Mouse (Mus musculus): ENCODE results near the gene L3mbtl1.
"Not testable (repeated sequence)": the region's sequence is repeated elsewhere in the genome, so short reads cannot be mapped to it uniquely, and the experiment has no call there.

Gene L3mbtl1

DNA sequence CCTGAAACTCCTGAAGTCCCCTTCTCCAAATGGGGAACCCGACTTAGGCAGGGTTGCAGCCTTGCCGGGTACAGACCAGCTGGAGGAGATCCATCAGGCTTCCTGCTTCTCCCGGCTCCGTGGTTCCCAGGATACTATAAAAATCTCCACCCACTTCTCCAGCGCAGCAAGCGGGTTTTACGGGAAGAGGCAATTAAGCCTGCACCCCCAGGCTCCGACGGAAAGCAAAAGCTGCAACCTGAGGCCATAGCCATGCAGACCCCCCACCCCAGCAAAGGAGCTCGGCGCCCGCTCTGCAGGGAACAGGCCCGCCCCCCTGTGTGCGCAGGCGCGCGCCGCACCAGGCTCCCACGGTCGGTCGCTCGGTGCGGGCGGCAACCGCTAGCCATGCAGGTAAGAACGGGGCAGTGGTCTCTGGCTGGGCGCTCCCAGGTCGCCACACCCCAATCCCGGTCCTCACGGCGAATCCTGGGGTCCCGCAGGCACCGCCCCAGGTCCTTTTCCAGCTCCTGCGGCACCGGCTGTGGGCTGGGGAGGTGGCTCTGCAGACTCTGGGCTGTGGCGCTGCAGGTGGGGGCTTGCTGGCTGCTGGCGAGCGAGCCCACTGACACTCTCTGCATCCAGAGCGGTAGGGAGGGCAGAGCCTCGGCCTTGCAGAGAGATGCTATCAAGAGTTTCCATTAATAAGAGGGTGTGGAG, at the start of gene L3mbtl1:
Gene L3mbtl1, plus strand, starts transcription at position 325 of the 699 bp plus-strand sequence.
- DNase-seq (ENCODE audit: low spot score) = no peak

- not testable (repeated sequence) for DNase-seq (ENCODE audit: low spot score)
Measured at GRCm38 (mm10) chr2:162899256-162899655, 44.0 kb upstream of the L3mbtl1 start.

- DNase-seq (ENCODE audit: low spot score) = no peak
Measured at GRCm38 (mm10) chr2:162899880-162900589, 43.2 kb upstream of the L3mbtl1 start.

DNA sequence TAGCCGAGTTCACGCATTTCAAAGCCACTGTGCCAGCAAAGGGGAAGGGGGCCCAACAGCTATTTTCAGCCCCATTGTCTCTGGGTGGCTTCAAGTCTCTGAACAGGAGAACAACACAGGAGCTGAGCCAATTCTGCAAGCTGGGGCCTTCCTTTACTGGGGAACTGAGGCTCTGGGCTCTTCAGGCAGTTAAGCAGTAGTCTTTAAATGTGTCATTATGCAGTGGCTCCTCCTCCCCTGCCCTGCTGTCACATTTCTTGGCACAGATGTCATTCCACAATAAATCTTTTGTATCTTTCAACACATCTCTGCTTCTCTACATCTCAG, 42.7 kb upstream of the L3mbtl1 start:
- no peak for DNase-seq (ENCODE audit: low spot score)

DNA sequence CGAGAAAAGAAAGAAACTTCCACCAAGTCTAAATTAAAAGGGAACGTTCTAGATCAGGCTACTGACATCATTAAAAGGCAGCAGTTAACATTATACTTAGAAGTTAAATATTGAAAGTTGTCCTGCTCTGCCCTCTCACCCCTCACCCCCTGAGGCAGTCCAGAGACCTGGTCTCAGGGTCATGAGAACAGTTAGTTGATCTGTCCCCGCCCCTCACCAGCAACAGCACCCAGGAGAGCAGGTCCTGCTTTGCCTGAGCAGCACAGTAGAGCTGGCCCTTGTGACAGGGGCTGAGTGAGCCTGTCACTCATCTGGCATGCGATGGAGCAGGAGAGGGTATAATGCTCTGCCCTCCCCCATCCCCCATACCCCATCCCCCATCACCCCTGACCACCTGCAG, 37.4 kb upstream of the L3mbtl1 start:
- DNase-seq (ENCODE audit: low spot score) = no peak

GRCm38 (mm10) chr2:162908052-162908491, 35.2 kb upstream of the L3mbtl1 start:
- no peak for DNase-seq (ENCODE audit: low spot score)

GRCm38 (mm10) chr2:162914040-162914439, 29.2 kb upstream of the L3mbtl1 start:
- no peak for DNase-seq (ENCODE audit: low spot score)

DNA sequence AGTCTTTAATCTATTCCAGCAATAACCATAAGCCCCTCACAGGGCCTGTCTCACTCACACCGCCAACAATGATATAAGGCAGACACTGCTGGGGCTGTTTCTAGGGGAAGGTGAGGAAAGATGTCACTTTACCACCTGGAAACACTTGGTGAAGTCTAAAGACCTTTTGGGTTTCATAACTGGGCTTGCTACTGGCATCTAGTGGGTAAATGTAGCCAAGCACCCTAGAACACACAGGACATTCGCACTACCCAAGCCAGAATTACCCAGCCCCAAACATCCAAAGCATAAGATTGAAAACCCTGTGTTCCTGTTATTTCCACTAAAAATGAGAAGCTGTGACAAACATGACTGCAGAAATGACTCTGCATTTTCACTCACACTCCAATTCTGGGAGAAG, 28.8 kb upstream of the L3mbtl1 start:
- no peak for DNase-seq (ENCODE audit: low spot score)

- no peak for DNase-seq (ENCODE audit: low spot score)
Measured at GRCm38 (mm10) chr2:162919926-162920325, 23.3 kb upstream of the L3mbtl1 start.

DNA sequence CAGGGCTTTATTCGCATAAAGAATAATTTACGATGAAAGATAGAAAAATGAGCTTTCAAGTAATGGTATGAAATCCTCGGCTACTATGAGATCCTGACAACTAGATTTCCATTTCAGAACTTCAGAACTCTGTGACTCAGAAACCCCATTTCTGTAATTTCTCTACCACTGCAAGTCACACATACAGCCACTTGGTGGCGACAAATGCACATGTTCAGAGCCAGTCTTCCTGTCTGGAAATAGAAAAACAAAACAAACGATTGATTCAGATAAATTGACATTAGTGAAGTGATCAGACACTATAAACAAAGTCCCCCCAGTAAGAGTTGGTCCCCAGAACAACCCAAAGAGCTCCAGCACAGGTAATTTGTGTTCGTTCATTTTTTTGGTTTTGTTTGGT, 21.1 kb upstream of the L3mbtl1 start:
- DNase-seq (ENCODE audit: low spot score) = no peak

GRCm38 (mm10) chr2:162922834-162923233, 20.4 kb upstream of the L3mbtl1 start:
- no peak for DNase-seq (ENCODE audit: low spot score)

GRCm38 (mm10) chr2:162924126-162924525, 19.1 kb upstream of the L3mbtl1 start:
- DNase-seq (ENCODE audit: low spot score) = no peak

- no peak for DNase-seq (ENCODE audit: low spot score)
Measured at GRCm38 (mm10) chr2:162927918-162928585, 15.2 kb upstream of the L3mbtl1 start.

DNA sequence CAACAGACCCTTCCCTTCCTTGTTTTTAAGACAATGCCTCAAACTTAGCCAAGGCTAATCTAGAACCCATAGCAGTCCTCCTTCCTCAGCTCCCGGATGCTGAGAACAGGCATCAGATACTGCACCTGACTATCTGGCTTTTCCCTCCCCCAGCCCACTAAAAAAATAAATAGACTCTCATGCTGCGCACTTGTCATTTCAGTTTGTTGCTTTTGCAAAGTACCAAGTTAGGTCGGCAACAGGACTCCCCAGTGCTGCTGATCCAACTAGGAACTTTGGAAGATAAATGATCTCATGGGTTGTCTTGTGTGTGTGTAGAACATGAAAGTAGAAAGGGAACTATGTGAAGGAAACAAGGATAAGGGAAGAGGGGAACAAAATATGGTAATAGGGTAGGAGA, 13.6 kb upstream of the L3mbtl1 start:
- DNase-seq (ENCODE audit: low spot score) = no peak

DNA sequence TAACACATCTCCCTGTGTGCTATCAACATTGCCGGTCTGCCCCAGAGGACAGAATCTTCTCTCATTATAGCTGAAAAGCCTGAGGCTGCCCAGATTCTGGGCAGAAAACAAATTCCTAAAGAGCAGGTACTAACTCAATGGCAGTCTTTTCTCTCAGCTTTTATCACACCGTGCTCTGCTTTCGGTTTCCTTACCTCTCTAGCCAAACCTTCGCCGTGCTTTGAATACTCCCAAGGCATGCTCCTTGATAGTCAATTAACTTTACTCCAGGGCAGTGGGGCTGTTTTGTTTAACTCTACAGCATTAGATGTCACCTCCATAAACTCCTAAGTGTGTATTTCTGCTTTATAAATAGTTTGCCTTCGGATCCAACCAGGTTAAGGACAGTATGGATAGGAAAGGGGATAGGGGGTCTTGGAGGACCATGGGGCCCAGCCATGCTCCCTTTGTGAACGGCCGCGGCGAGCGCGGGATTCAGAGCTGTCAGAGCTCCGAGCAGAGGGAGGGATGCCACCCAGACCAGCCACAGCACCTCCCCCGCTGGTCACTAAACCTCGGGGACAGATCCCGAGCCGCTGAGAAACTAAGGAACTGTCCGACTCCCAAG, 12.7 kb upstream of the L3mbtl1 start:
- no peak for DNase-seq (ENCODE audit: low spot score)

DNA sequence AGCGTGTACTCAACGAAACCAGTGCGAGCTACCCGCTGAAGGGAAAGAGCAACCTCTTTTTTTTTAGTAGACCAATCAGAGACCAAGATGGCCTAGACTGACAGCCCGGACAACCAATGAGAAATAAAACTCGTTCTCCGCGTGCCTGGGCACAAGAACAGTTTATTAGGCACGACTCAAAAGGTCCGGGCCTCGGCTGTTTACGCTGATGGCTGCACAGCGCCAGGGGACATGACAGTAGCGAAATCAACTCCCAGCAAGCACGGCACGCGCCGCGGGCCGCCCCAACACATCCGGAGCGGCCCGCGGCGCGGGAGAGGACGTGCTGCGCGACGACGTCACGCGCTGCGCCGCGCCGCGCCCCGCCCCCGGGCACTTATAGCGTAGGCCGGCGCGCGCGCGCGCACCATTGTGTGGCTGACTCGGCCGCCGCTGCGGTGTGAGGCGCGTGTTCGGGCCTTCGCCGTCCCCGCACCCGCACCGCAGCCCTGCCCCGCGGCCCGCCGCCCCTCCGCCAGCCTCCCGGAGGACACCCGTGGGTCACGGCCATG, 12.1 kb upstream of the L3mbtl1 start, which contains the start of gene Srsf6:
Gene Srsf6, plus strand, starts transcription at position 406 of the 551 bp plus-strand sequence.
- peak; percentile 86 for DNase-seq (ENCODE audit: low spot score)

DNA sequence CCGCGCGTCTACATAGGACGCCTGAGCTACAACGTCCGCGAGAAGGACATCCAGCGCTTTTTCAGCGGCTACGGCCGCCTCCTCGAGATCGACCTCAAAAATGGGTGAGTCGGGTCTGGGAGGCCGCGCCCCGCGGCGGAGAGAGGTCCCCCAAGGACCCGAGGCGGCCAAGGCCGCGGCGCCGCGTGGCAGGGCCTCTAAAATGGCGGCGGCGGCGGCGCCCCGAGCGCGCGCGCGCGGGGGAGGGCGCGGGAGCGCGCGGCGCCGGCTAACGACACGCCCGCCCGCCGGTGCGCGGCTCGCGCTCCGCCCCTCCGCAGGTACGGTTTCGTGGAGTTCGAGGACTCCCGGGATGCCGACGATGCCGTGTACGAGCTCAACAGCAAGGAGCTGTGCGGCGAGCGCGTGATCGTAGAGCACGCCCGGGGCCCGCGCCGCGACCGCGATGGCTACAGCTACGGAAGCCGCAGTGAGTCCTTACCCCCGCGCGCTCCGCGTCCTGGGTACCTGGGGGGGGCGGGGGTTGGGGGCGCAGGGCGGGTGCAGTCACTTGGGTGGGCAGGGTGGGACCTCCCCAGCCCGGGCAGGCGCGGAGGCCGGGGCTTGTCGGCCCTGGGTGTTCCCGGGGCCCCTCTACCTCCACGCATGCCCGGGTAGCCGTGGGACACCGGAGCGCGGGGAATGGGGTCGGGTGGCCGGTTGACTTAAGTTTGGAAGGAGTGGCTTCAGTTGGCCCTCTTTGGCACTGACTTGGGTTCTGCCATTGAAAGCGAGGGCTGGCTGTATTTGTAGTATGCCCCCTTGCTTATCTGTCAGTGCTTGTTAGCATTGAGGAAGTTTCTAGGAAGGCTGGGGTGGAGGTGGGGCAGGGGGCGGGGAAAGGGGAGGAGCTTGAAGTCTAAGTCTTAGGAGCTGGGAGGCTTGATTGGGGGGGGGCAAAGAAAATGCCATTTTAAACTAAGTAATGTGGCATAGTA, 11.3 kb upstream of the L3mbtl1 start:
- peak; percentile 69 for DNase-seq (ENCODE audit: low spot score)

- DNase-seq (ENCODE audit: low spot score) = no peak
Measured at GRCm38 (mm10) chr2:162932706-162933105, 10.6 kb upstream of the L3mbtl1 start.

DNA sequence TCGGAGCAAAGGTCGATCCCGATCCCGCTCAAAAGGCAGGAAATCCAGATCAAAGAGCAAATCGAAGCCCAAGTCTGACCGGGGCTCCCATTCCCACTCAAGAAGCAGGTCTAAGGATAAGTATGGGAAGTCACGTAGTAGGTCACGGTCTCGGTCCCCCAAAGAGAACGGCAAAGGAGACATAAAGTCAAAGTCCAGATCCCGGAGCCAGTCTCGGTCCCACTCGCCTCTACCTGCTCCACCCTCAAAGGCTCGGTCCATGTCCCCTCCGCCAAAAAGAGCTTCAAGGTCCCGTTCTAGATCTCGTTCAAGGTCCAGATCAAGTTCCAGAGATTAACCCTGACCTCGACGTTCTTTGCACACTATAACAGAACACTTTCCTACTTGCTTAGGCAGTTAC, 8.9 kb upstream of the L3mbtl1 start:
- no peak for DNase-seq (ENCODE audit: low spot score)

GRCm38 (mm10) chr2:162935700-162936099, 7.6 kb upstream of the L3mbtl1 start:
- DNase-seq (ENCODE audit: low spot score) = no peak

DNA sequence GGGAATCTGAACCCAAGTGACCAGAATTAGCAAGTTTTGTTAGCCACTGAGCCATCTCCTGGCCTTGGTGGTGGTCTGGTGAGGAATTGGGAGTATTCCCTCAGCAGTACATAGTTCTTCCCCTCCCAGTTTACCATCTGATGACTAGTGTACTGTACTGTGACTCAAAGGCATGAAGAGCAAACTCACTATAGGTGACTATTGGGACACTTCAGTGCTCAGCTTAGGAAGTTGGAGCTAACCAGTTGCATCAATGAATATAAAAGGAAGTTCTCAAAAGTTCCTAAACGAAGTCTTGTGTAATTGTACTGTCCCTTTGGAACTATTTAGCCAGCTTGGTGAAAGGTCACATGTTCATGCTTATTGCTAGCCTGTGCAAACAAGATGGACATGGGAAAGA, 3.7 kb upstream of the L3mbtl1 start:
- DNase-seq (ENCODE audit: low spot score) = no peak
